Mouse (Mus musculus): ENCODE results near the gene Crebl2. TPM values are rescaled to one million over a fixed set of nuclear protein-coding genes. Genes with fewer than 3 reads are reported as not detected.

Gene Crebl2
- polyA plus RNA-seq, 1 experiment: 2.3 TPM

DNA sequence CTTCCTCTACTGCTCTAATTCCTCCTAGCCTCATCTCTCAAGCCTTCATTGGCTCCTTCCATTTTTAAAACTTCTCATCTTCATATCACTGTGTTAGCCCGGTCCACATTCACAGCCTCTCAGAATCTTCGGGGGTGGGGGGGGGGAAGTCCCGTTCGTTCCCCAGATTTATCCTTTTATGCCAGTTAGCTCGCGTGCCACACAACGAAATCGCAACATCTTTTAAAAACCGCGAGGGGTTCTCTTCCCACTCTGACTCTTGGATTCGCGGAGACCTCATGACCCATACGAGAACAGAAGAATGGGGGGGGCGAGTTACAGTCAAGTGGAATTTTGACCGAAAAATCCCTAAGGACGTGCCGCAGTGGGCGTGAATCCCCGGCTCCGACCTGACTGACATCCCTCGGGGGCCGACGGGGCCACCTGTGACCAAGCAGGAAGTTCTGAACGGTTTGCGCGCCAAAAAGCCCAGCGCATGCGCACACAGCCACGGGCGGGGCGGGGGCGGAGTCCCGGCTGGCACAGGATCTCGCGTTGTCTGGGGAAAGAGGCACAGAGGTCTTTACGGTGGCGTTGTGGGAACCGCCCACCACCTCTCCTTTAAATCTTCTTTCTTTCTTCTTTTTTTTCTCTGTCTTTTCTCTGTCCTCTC, 67.6 kb downstream of the Crebl2 start:
- Histone ChIP-seq H3K4me3 (replicated peaks) (peak overlapping the region; percentile 94), H3K4me1 (peaks cover 14% of the 10 kb centered on the region), H3K9me3 (no peaks in the 10 kb centered on the region), H3K36me3 (replicated peaks; ENCODE audit: low read length) (peaks cover 8% of the 10 kb centered on the region), H3K27me3 (replicated peaks) (no peaks in the 10 kb centered on the region)
- TF ChIP-seq FLI1 (IDR thresholded peaks at IDR 0.05; ENCODE audit: low read length) (peak; percentile 32; the same call in 1 of the 2 replicates), GATA1 (IDR thresholded peaks at IDR 0.05; ENCODE audit: borderline replicate concordance, low read length) (no peak)

DNA sequence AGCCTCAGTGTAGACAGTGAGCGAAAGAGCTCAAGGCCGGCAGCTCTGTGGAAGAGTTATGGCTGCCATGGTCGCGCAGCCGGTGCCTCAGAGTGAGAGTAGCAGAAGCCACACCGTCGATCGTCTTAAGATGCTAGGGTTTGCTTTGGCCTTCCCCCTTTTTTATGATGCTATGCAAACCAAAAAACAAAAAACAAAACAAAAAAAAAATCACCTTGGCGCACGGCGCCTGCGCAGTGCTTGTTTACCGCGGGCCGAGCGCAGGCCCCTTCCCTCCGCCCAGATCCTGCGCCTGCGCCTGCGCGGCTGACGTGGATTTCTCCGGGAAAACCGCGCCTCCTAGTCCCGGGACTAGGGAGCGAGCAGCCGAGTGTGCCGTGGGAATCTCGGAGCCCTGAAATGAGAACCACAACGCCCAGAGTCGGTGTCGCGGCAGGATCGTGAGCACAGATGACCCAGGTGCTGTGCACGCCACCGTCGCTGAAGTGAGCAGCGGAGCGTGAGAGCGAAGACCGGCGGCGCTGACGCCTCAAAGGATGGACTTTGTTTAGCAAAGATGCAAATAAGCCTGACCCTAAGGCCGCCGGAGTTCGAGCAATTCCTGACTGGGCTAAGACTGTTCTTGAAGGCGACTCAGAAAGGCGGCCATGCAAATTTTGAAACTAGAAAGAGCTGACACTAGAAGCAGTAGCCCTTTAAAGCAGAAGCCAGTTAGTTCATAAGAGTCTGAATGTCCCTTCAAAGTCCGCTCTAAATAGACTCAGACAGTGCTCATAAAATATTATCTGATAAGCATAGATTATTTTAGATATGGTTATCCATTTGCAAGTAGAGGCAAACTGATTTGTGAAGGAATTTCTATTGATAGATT, 68.4 kb downstream of the Crebl2 start, which contains the start of gene Gpr19:
TSS of gene Gpr19 (minus strand) at position 484 of the 871 bp plus-strand sequence.
- Histone ChIP-seq H3K27me3 (replicated peaks) (no peaks in the 10 kb centered on the region), H3K4me3 (replicated peaks) (peak within 1 kb of the TSS; percentile 94), H3K36me3 (replicated peaks; ENCODE audit: low read length) (peaks cover 8% of the 10 kb centered on the region), H3K9me3 (no peaks in the 10 kb centered on the region), H3K4me1 (peaks cover 13% of the 10 kb centered on the region)
- 0 out of 2 replicates have a peak, but pooled peaks have one; percentile 3 for TF ChIP-seq FLI1 (IDR thresholded peaks at IDR 0.05; ENCODE audit: low read length)
- TF ChIP-seq GATA1 (IDR thresholded peaks at IDR 0.05; ENCODE audit: borderline replicate concordance, low read length): no peak

DNA sequence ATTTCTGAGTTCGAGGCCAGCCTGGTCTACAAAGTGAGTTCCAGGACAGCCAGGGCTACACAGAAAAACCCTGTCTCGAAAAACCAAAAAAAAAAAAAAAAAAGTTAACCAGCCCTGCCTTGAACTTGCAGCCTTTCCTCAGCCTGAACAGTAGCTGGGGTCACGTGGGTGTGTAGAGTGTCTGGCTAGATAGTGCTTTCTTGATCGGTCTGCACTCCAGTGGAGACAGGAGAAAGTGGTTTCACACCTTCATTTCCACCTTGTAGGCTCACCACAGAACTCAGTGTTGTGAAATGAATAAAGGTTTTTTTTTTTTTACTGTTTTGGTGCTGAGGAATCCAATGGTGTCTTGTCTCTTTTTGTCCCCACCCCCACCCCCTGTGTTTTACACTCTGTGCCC, 73.4 kb downstream of the Crebl2 start:
- Histone ChIP-seq H3K4me1 (peaks cover 15% of the 10 kb centered on the region), H3K36me3 (replicated peaks; ENCODE audit: low read length) (no peaks in the 10 kb centered on the region), H3K4me3 (replicated peaks) (no peak overlapping the region), H3K27me3 (replicated peaks) (no peaks in the 10 kb centered on the region), H3K9me3 (no peaks in the 10 kb centered on the region)
- TF ChIP-seq GATA1 (IDR thresholded peaks at IDR 0.05; ENCODE audit: borderline replicate concordance, low read length): no peak
- TF ChIP-seq FLI1 (IDR thresholded peaks at IDR 0.05; ENCODE audit: low read length): no peak

DNA sequence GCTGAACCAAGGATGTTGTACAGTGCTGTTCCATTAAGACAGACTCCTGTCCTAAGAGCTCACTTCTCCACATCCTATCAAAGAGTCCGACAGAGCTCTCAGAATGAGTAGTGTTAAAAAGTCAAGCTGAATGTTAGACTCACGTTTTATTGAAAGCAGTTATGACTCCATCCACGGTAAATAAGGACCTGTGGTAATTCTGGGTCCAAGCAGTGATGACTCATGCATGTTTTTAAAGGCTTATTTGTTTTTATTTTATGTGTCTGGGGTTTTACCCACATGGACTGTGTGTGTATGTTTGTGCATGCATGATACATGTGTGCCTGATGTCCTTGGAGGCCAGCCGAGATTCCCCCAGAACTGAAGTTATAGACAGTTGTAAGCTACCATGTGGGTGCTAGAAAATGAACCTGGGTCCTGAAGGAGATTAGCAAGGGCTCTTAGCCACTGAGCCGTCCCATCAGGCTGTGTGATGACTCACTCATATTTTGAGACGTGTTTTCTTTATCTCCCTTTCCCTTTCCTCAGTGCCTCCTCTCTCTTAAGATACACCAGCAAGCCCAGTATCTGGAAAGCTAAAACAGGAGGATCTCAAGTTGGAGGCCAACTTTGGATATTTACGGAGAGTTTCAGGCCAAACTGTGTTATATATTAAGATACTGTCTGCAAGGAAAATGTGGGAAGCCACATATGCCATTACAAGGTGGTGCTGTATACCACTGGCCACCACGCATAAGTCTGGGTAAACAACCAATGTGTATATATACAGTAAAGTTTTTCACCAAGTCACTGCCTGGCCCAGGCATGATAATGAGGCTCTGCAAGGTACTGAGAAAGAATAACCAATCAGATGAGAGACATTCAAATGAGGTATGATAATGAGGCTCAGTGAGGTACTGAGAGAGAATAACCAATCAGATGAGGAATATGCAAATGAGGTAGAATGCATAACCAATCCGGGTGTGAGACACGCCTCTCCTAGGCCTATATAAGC, 74.2 kb downstream of the Crebl2 start:
- no peaks in the 10 kb centered on the region for H3K36me3 ChIP-seq (replicated peaks; ENCODE audit: low read length)
- H3K4me1 ChIP-seq: peaks cover 15% of the 10 kb centered on the region
- H3K27me3 ChIP-seq (replicated peaks): no peaks in the 10 kb centered on the region
- H3K4me3 ChIP-seq (replicated peaks): peak overlapping the region; percentile 28
- no peak for TF ChIP-seq GATA1 (IDR thresholded peaks at IDR 0.05; ENCODE audit: borderline replicate concordance, low read length)
- TF ChIP-seq FLI1 (IDR thresholded peaks at IDR 0.05; ENCODE audit: low read length): no peak
- no peaks in the 10 kb centered on the region for H3K9me3 ChIP-seq

DNA sequence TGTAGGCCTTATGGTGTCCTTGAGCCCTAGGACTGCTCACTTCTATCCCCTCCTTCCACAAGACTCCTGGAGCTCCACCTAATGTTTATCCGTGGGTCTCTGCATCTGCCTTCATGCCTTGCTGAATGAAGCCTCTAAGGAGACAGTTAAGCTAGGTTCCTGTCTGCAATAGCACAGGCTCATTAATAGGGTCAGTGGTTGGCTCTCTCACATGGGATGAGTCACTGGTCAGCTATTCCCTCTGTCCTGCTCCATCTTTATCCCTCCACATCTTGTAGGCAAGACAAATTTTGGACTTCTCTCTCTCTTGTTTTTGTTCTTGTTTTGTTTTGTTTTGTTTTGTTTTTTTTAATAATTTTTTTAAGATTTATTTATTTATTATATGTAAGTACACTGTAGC, 75.9 kb downstream of the Crebl2 start:
- Histone ChIP-seq H3K4me1 (peaks cover 15% of the 10 kb centered on the region), H3K9me3 (no peaks in the 10 kb centered on the region), H3K27me3 (replicated peaks) (no peaks in the 10 kb centered on the region), H3K4me3 (replicated peaks) (no peak overlapping the region), H3K36me3 (replicated peaks; ENCODE audit: low read length) (no peaks in the 10 kb centered on the region)
- TF ChIP-seq FLI1 (IDR thresholded peaks at IDR 0.05; ENCODE audit: low read length) (no peak), GATA1 (IDR thresholded peaks at IDR 0.05; ENCODE audit: borderline replicate concordance, low read length) (no peak)

Other genes with a start within 250 kb of the Crebl2 start
- gene Mansc1, start 197.7 kb upstream of the Crebl2 start, polyA plus RNA-seq (2012; ENCODE audit: insufficient read depth, low replicate concordance): not detected in 2 replicates
- gene Borcs5, start 190.6 kb upstream of the Crebl2 start, polyA plus RNA-seq (2012; ENCODE audit: insufficient read depth, low replicate concordance): 15.7 and 33.1 TPM in 2 replicates
- 0.63 and 1.0 TPM in 2 replicates for gene Dusp16, start 37.5 kb upstream of the Crebl2 start, polyA plus RNA-seq (2012; ENCODE audit: insufficient read depth, low replicate concordance)
- 0.62 TPM in 1 of 2 replicates, not detected in the other for gene Gpr19, start 68.4 kb downstream of the Crebl2 start, polyA plus RNA-seq (2012; ENCODE audit: insufficient read depth, low replicate concordance)
- gene Cdkn1b, start 90.2 kb downstream of the Crebl2 start, polyA plus RNA-seq (2012; ENCODE audit: insufficient read depth, low replicate concordance): 15.1 and 19.6 TPM in 2 replicates
- gene Apold1, start 151.6 kb downstream of the Crebl2 start, polyA plus RNA-seq (2012; ENCODE audit: insufficient read depth, low replicate concordance): 0.92 and 1.1 TPM in 2 replicates
- gene Ddx47, start 181.5 kb downstream of the Crebl2 start, polyA plus RNA-seq (2012; ENCODE audit: insufficient read depth, low replicate concordance): 6.6 TPM in 1 of 2 replicates, not detected in the other
- gene Gprc5a, start 235.5 kb downstream of the Crebl2 start, polyA plus RNA-seq (2012; ENCODE audit: insufficient read depth, low replicate concordance): not detected in 2 replicates